Mouse (Mus musculus): ENCODE results near the gene Rpl27a. TPM values are rescaled to one million over a fixed set of nuclear protein-coding genes. Genes with fewer than 3 reads are reported as not detected.

The Rpl27a gene
- polyA plus RNA-seq, 1 experiment, result 562 TPM

- no peak overlapping the region for H3K4me3 ChIP-seq (replicated peaks; ENCODE audit: control insufficient read depth, low read depth, low read length)
- TF ChIP-seq CTCF (IDR thresholded peaks at IDR 0.05; ENCODE audit: control insufficient read depth, insufficient read depth, low read length) (no peak), POLR2A (IDR thresholded peaks at IDR 0.05; ENCODE audit: borderline replicate concordance, control insufficient read depth, low read depth, low read length) (no peak)
- no peak overlapping the region for H3K27ac ChIP-seq (ENCODE audit: control insufficient read depth, insufficient read depth, low read depth, low read length, poor library complexity)
- 27% methylated on average over 10 of the region's 10 CpGs for WGBS
- peaks cover 3% of the 10 kb centered on the region; the same call in 1 of the 2 replicates for H3K4me1 ChIP-seq (ENCODE audit: control insufficient read depth, insufficient read depth, low read length)
Observed at GRCm38 (mm10) chr7:109541609-109542363, 22.8 kb downstream of the Rpl27a start.

GRCm38 (mm10) chr7:109542364-109542628 is 23.3 kb downstream of the Rpl27a start:
- no peak overlapping the region for H3K4me3 ChIP-seq (replicated peaks; ENCODE audit: control insufficient read depth, low read depth, low read length)
- TF ChIP-seq POLR2A (IDR thresholded peaks at IDR 0.05; ENCODE audit: borderline replicate concordance, control insufficient read depth, low read depth, low read length), result no peak
- TF ChIP-seq CTCF (IDR thresholded peaks at IDR 0.05; ENCODE audit: control insufficient read depth, insufficient read depth, low read length), result no peak
- no peak overlapping the region for H3K27ac ChIP-seq (ENCODE audit: control insufficient read depth, insufficient read depth, low read depth, low read length, poor library complexity)
- 29% methylated on average over 3 of the region's 3 CpGs for WGBS
- peaks cover 3% of the 10 kb centered on the region; the same call in 1 of the 2 replicates for H3K4me1 ChIP-seq (ENCODE audit: control insufficient read depth, insufficient read depth, low read length)

GRCm38 (mm10) chr7:109544792-109545191 is 25.8 kb downstream of the Rpl27a start:
- Histone ChIP-seq H3K4me3 (replicated peaks; ENCODE audit: control insufficient read depth, low read depth, low read length) (no peak overlapping the region), H3K4me1 (ENCODE audit: control insufficient read depth, insufficient read depth, low read length) (peaks cover 3% of the 10 kb centered on the region; the same call in 1 of the 2 replicates), H3K27ac (ENCODE audit: control insufficient read depth, insufficient read depth, low read depth, low read length, poor library complexity) (no peak overlapping the region)
- TF ChIP-seq POLR2A (IDR thresholded peaks at IDR 0.05; ENCODE audit: borderline replicate concordance, control insufficient read depth, low read depth, low read length), result no peak
- no peak for TF ChIP-seq CTCF (IDR thresholded peaks at IDR 0.05; ENCODE audit: control insufficient read depth, insufficient read depth, low read length)
- WGBS, result 69% methylated on average over 5 of the region's 5 CpGs

DNA sequence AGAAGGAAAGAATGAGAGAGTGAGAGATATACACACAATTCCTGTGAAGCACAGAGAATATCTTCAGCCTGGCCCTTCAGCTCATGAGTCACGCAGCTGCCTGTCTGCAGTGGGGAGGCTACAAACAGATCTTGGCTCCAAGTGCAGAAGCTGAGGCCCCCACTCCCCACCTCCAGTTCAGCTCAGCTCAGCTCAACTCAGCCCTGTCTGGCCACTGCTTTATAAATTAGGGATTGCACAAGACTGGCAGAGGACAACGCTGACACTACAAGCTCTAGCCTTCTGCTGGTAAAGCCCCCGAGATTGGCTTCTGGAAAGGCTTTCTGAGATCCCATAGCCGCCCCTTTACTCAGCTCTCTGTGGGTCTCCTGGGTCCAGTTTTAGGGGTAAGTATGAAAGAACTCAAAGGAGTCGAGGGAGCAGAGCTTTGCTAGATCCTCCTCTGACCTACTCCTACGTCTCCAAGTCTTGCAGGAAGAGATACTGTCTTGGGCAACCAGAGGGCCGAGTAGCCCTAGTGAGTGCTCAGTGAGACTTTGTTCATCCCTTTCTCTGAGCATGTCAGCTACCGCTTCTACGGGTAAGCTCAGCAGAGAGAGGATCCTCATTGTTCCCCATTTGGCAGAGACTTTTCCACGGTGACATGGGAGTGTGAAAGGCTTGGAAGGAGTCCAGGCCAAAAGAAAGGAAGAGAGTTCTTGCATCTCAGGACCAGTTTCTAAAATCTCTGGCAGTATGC is 26.5 kb downstream of the Rpl27a start:
- TF ChIP-seq CTCF (IDR thresholded peaks at IDR 0.05; ENCODE audit: control insufficient read depth, insufficient read depth, low read length), result no peak
- Histone ChIP-seq H3K4me3 (replicated peaks; ENCODE audit: control insufficient read depth, low read depth, low read length) (no peak overlapping the region), H3K4me1 (ENCODE audit: control insufficient read depth, insufficient read depth, low read length) (peaks cover 3% of the 10 kb centered on the region; the same call in 1 of the 2 replicates), H3K27ac (ENCODE audit: control insufficient read depth, insufficient read depth, low read depth, low read length, poor library complexity) (no peak overlapping the region)
- 66% methylated on average over 10 of the region's 10 CpGs for WGBS

GRCm38 (mm10) chr7:109546186-109546585 is 27.2 kb downstream of the Rpl27a start:
- peaks cover 3% of the 10 kb centered on the region; the same call in 1 of the 2 replicates for H3K4me1 ChIP-seq (ENCODE audit: control insufficient read depth, insufficient read depth, low read length)
- TF ChIP-seq POLR2A (IDR thresholded peaks at IDR 0.05; ENCODE audit: borderline replicate concordance, control insufficient read depth, low read depth, low read length) (no peak), CTCF (IDR thresholded peaks at IDR 0.05; ENCODE audit: control insufficient read depth, insufficient read depth, low read length) (no peak)
- no peak overlapping the region for H3K27ac ChIP-seq (ENCODE audit: control insufficient read depth, insufficient read depth, low read depth, low read length, poor library complexity)
- 89% methylated on average over 2 of the region's 2 CpGs for WGBS
- no peak overlapping the region for H3K4me3 ChIP-seq (replicated peaks; ENCODE audit: control insufficient read depth, low read depth, low read length)

DNA sequence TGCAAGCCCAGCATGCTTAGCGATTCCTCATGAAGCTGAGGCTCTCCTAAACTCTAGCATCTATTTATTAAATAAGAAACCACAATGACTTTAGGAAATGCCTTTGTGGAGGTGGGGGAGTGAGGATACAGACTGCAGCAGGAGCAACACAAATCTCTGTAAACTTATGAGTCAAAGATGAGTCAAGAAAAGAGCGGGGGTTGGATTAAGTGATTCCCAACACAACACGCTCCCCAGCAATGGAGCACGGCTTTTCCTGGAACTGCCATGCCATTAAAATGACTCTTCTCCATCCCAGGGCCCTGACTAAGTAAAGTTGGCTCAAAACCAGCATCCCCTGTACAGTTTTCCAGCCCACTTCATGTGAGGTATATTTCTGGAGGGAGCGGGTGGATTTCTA is 27.8 kb downstream of the Rpl27a start:
- Histone ChIP-seq H3K4me1 (ENCODE audit: control insufficient read depth, insufficient read depth, low read length) (peaks cover 3% of the 10 kb centered on the region; the same call in 1 of the 2 replicates), H3K27ac (ENCODE audit: control insufficient read depth, insufficient read depth, low read depth, low read length, poor library complexity) (no peak overlapping the region), H3K4me3 (replicated peaks; ENCODE audit: control insufficient read depth, low read depth, low read length) (no peak overlapping the region)
- no peak for TF ChIP-seq CTCF (IDR thresholded peaks at IDR 0.05; ENCODE audit: control insufficient read depth, insufficient read depth, low read length)
- no peak for TF ChIP-seq POLR2A (IDR thresholded peaks at IDR 0.05; ENCODE audit: borderline replicate concordance, control insufficient read depth, low read depth, low read length)
- WGBS, result 84% methylated on average over 5 of the region's 5 CpGs

GRCm38 (mm10) chr7:109559536-109559935 is 40.6 kb downstream of the Rpl27a start:
- Histone ChIP-seq H3K4me3 (replicated peaks; ENCODE audit: control insufficient read depth, low read depth, low read length) (no peak overlapping the region), H3K27ac (ENCODE audit: control insufficient read depth, insufficient read depth, low read depth, low read length, poor library complexity) (no peak overlapping the region), H3K4me1 (ENCODE audit: control insufficient read depth, insufficient read depth, low read length) (no peaks in the 10 kb centered on the region; the same call in 1 of the 2 replicates)
- WGBS, result 74% methylated on average over 6 of the region's 6 CpGs
- TF ChIP-seq CTCF (IDR thresholded peaks at IDR 0.05; ENCODE audit: control insufficient read depth, insufficient read depth, low read length) (no peak), POLR2A (IDR thresholded peaks at IDR 0.05; ENCODE audit: borderline replicate concordance, control insufficient read depth, low read depth, low read length) (no peak)

- no peak overlapping the region for H3K27ac ChIP-seq (ENCODE audit: control insufficient read depth, insufficient read depth, low read depth, low read length, poor library complexity)
- WGBS, result 60% methylated on average over 8 of the region's 8 CpGs
- H3K4me1 ChIP-seq (ENCODE audit: control insufficient read depth, insufficient read depth, low read length), result no peaks in the 10 kb centered on the region; the same call in 1 of the 2 replicates
- TF ChIP-seq CTCF (IDR thresholded peaks at IDR 0.05; ENCODE audit: control insufficient read depth, insufficient read depth, low read length), result no peak
- TF ChIP-seq POLR2A (IDR thresholded peaks at IDR 0.05; ENCODE audit: borderline replicate concordance, control insufficient read depth, low read depth, low read length), result no peak
- no peak overlapping the region for H3K4me3 ChIP-seq (replicated peaks; ENCODE audit: control insufficient read depth, low read depth, low read length)
Observed at GRCm38 (mm10) chr7:109561466-109562153, 42.7 kb downstream of the Rpl27a start.

Measured in bone marrow, adult 2 months (tissue).